Mouse (Mus musculus) megakaryocyte, embryonic 14.5 days (primary cell): Measurements from ENCODE around the gene Tmem198. TPM values are rescaled to one million over a fixed set of nuclear protein-coding genes. Genes with fewer than 3 reads are reported as not detected.

Experiments used
- H3K27me3 ChIP-seq: replicated peaks from 2 replicates; pipeline ENCODE3; 2012; ENCODE audit warnings: inconsistent platforms
- H3K36me3 ChIP-seq: replicated peaks from 2 replicates; pipeline ENCODE3; 2012; ENCODE audit warnings: low read length, inconsistent platforms, mixed read lengths
- H3K4me1 ChIP-seq: 2 replicates; pipeline ENCODE4 v1.6.1; 2012; ENCODE audit warnings: inconsistent platforms
- H3K4me3 ChIP-seq: replicated peaks from 2 replicates; pipeline ENCODE3; 2012; ENCODE audit warnings: moderate library complexity, mild to moderate bottlenecking, inconsistent platforms
- H3K9me3 ChIP-seq: 2 replicates; pipeline ENCODE4 v1.6.1; 2012; ENCODE audit warnings: inconsistent platforms
- FLI1 ChIP-seq: IDR thresholded peaks from 2 replicates; pipeline ENCODE4 v1.6.1; 2012; ENCODE audit warnings: low read length, inconsistent platforms, mixed read lengths
- GATA1 ChIP-seq: IDR thresholded peaks from 3 replicates; pipeline ENCODE4 v1.6.1; 2012; ENCODE audit warnings: mixed read lengths, low read length, inconsistent platforms, borderline replicate concordance
- polyA plus RNA-seq: library from polyadenylated mRNA; stranded (reverse); fragments of >175 nt; gene quantifications from 2 replicates; pipeline ENCODE4 v1.2.3, GENCODE M21; 2012; ENCODE audit warnings: low replicate concordance; ENCODE audit not compliant: insufficient read depth

The Tmem198 gene
- 1.7 TPM in 1 of 2 replicates, not detected in the other for polyA plus RNA-seq

DNA sequence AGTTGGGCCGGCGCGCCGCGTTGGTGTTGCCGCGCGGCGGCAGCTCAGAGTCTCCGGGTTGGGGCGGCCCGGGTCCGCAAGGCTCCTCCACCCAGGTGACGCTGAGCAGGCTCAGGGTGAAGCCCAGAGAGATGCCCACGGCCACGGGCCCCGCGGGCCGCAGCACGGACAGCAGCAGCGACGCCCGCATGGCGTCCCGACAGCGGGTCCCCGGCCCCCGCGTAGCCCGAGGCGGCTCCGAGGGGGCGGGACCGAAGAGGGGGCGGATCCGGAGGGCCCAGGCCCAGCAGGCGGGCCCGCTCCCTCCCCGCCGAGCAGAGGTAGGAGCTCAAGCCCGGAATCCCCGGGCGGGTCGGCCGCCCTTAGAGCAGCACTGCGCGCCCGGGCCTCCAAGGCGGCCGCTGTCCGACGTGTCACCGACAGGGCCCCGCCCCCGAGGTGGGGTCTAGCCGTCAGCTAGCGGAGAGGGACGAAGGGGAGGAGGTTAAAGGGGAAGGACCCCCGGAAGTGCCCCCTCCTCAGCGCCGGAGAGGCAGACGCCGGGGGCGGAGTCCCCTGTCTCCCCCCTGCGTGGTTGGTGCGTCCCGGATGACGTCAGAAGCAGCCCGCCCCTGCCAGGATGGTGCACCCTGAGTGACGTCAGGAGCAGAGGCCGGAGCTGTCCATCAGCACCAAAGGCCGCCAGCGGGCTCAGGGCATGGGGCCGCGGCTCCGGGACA lies at the start of gene Tmem198, which contains the start of gene Chpf:
Tmem198 (plus strand) TSS at position 617 of the 719 bp plus-strand sequence.
Chpf (minus strand) TSS at position 392 of the 719 bp plus-strand sequence.
- peaks cover 97% of the 10 kb centered on the region for H3K27me3 ChIP-seq
- no peak for TF ChIP-seq GATA1
- no peak for TF ChIP-seq FLI1
- H3K9me3 ChIP-seq: peaks cover 7% of the 10 kb centered on the region; the same call in 1 of the 2 replicates
- H3K4me3 ChIP-seq: peak within 1 kb of the TSS; percentile 93
- peaks cover 25% of the 10 kb centered on the region for H3K36me3 ChIP-seq
- peaks cover 35% of the 10 kb centered on the region for H3K4me1 ChIP-seq

DNA sequence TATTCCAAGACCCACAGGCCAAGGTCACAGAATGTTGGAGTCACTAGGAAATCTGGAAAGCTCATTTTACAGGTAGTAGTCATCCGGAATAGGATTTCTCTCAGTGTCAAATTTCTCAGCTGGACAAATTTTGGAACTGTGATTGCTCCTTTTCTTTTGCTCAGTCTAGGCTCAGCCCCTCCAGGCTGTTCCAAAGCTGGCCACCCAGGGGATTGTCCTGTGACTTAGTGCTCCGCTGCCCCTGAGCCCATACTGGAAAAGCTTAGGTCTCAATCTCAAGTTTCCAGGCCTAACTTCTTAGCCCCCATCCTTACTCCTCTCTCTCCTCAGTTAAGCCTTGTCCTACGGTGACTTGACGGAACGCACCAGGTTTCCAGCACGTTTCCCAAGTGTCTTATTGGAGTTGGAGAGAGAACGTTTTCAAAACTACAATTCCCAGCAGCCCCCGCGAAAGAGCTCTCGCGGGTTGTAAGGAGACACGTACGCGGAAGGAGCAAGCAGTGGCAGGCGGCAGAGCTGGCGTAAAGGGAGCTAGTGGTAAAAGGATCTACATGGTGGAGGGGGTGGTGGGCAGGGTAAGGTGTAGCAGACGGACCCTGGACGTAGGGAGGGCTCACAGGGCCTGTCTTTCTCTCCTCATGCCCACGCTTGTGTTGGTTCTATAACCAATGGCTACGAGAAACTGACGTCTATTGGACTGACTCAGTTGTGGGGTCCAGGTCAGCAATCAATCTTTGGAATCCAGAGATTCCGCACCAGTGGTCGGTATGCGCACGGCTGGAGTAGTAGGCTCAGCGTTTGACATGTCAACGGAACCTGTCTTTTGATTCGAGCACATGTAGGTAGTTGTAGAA lies 43.6 kb upstream of the Tmem198 start, which contains the start of gene Gmppa:
Gmppa (plus strand) TSS at position 456 of the 854 bp plus-strand sequence.
- peaks cover 25% of the 10 kb centered on the region for H3K4me1 ChIP-seq
- peaks cover 39% of the 10 kb centered on the region for H3K27me3 ChIP-seq
- H3K4me3 ChIP-seq: peak within 1 kb of the TSS; percentile 99
- H3K36me3 ChIP-seq: peaks cover 38% of the 10 kb centered on the region
- TF ChIP-seq FLI1 (no peak), GATA1 (no peak)
- no peaks in the 10 kb centered on the region for H3K9me3 ChIP-seq

DNA sequence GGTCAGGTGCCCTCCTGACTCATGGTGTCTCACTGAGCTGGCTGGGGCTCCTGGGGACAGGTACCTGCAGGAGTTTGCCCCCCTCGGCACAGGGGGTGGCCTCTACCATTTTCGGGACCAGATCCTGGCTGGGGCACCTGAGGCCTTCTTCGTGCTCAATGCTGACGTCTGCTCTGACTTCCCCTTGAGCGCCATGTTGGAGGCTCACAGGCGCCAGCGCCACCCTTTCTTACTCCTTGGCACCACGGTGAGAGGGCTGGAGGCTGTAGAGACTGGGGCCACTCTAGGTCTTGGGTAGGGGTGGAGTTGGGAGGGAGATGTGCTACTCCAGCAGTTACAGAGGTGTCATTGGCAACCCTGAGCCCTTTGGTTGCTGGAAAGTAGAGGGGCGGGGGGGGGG lies 40.5 kb upstream of the Tmem198 start:
- Histone ChIP-seq H3K36me3 (peaks cover 69% of the 10 kb centered on the region), H3K4me1 (peaks cover 25% of the 10 kb centered on the region), H3K4me3 (no peak overlapping the region), H3K9me3 (no peaks in the 10 kb centered on the region), H3K27me3 (peaks cover 9% of the 10 kb centered on the region)
- no peak for TF ChIP-seq GATA1
- no peak for TF ChIP-seq FLI1

DNA sequence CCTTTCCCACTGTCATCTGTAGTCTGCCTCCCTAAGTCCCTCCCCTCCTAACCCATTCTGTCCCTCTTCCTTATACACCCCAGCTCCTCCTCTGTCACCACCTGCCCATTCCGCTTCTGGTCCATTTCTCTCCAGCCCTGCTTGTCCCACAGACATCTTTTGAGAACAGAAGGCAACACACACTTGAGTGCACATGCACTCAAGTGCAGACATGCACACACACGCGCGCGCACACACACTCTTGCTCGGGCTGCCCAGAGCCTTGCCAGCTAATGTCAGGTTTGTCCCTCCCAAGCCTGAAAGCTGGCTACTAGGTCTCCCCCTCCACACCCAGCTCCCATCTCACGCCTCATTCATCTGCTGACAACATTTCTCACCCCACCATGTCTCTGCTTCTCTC lies 38.7 kb upstream of the Tmem198 start:
- Histone ChIP-seq H3K27me3 (peaks cover 13% of the 10 kb centered on the region), H3K9me3 (no peaks in the 10 kb centered on the region), H3K4me1 (peaks cover 38% of the 10 kb centered on the region), H3K36me3 (peaks cover 70% of the 10 kb centered on the region), H3K4me3 (no peak overlapping the region)
- TF ChIP-seq FLI1 (no peak), GATA1 (no peak)

DNA sequence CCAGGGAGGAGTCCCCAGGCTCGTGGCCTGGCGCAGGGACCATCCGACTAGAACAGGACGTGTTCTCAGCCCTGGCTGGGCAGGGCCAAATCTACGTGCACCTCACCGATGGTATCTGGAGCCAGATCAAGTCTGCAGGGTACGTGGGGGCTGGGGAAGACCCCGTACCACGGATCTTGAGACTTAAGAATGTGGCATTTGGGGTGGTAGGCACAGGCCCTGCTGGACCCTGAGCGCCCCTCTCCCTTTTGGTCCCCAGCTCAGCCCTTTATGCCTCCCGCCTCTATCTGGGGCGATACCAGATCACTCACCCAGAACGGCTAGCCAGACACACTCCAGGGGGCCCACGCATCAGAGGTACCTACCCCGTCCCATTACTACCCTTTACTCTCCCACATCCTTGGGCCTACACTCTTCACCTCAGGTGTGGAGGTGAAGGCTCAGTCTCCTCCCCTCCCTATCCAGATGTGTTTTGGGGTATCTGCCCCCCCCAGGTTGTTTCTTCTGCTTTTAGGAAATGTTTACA lies 37.8 kb upstream of the Tmem198 start:
- TF ChIP-seq GATA1 (no peak), FLI1 (no peak)
- Histone ChIP-seq H3K4me3 (no peak overlapping the region), H3K36me3 (peaks cover 70% of the 10 kb centered on the region), H3K4me1 (peaks cover 41% of the 10 kb centered on the region), H3K9me3 (no peaks in the 10 kb centered on the region), H3K27me3 (peaks cover 17% of the 10 kb centered on the region)

DNA sequence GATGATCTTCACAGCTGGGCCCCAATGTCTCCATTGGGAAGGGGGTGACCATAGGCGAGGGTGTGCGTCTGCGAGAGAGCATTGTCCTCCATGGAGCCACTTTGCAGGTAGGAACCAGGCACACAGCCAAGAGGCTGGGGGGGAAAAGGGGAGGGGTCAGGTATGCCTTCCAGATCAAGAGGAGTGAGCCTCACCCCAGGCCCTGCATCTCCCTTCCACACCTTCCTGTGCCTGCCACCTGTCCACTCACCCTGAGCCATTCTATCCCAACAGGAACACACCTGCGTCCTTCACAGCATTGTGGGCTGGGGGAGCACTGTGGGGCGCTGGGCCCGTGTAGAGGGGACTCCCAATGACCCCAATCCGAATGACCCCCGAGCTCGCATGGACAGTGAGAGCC lies 37.2 kb upstream of the Tmem198 start:
- Histone ChIP-seq H3K9me3 (no peaks in the 10 kb centered on the region), H3K4me3 (no peak overlapping the region), H3K36me3 (peaks cover 66% of the 10 kb centered on the region), H3K27me3 (peaks cover 23% of the 10 kb centered on the region), H3K4me1 (peaks cover 41% of the 10 kb centered on the region)
- TF ChIP-seq GATA1 (no peak), FLI1 (no peak)

DNA sequence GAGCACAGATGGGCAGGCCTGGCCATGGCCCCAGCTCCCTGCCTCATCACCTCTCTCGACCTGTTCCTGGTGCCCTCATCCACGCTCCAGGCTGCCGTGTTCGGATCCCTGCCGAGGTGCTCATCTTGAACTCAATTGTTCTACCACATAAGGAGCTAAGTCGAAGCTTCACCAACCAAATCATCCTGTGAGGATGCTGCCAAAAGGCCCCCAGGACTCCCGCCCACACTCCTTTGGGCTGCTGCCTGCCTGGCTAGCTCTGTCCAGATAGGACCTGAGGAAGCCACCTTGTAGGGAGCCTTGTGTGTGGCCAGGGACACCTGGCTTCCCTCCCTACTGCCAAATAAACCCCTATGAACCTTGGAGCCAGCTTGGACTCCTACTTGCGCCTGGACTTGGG lies 36.5 kb upstream of the Tmem198 start:
- H3K27me3 ChIP-seq: peaks cover 30% of the 10 kb centered on the region
- H3K4me1 ChIP-seq: peaks cover 41% of the 10 kb centered on the region
- no peaks in the 10 kb centered on the region for H3K9me3 ChIP-seq
- H3K4me3 ChIP-seq: no peak overlapping the region
- peaks cover 59% of the 10 kb centered on the region for H3K36me3 ChIP-seq
- TF ChIP-seq FLI1: no peak
- TF ChIP-seq GATA1: no peak

DNA sequence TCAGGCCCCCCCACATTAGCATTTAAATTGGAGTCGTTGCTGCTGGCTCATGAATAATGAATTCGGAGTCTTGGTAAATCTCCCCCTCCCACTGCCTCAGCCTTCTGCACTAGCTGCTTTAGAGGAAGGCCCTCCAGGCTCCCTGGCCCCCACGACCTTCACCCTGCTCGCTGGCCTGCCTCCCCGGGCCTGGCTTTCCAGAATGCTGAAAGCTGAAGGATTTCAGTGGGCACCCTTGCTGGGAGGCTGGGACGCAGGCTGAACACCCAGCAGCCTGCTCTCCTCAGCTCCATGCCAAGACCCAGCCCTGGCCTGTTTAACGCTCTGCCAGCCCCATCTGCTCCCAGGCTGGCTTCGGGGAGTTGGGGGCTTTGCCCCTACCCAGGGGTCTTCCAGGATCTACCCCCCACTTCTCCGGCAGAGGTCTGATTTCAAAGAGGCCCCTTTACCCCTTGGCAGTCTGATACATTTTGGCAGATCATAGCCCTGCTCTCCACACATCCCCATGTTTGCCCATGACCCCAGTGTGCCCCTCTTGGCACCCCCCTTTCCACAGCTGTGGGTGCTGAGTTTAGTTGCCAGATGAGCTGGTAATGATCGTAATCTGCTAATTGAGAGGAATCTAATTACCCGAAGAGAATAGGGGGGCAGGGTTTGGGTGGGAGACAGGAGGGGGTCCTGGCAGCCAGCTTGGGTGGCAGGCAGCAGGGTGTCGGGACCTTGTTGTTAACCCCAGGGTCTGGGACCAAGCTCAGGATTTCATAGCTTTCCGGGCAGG lies 35.9 kb upstream of the Tmem198 start:
- Histone ChIP-seq H3K36me3 (peaks cover 54% of the 10 kb centered on the region), H3K27me3 (peaks cover 35% of the 10 kb centered on the region), H3K4me1 (peaks cover 47% of the 10 kb centered on the region), H3K4me3 (no peak overlapping the region), H3K9me3 (no peaks in the 10 kb centered on the region)
- no peak for TF ChIP-seq GATA1
- TF ChIP-seq FLI1: no peak

DNA sequence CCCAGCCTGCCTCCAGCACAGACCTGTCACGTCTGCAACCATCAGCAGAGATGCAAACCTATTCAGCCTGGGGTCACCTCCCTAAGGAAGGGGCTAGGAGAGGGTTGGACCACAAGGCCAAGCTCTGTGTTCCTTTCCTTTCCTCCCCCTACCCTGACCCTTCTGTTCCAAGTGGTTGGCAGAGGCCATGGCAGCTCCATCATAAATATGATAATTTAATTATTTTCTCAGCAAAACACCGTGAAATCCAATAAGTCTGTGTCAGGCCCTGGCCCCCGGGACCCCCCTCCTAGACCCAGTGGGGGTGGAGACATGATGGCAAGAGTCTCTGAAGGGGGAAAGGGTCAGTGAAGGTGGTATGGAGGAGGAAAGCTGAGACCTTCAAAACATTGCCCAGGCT lies 35.1 kb upstream of the Tmem198 start:
- TF ChIP-seq FLI1 (no peak), GATA1 (no peak)
- Histone ChIP-seq H3K4me3 (no peak overlapping the region), H3K36me3 (peaks cover 47% of the 10 kb centered on the region), H3K27me3 (peaks cover 43% of the 10 kb centered on the region), H3K9me3 (no peaks in the 10 kb centered on the region), H3K4me1 (peaks cover 55% of the 10 kb centered on the region)
